ENCODE assay signal across 18 mouse cellular contexts in genomic region chr19:40817901-40818532, GRCm38 (mm10). TPM values are rescaled to one million over a fixed set of nuclear protein-coding genes. Genes with fewer than 3 reads are reported as not detected.
DNase-seq lines count a peak whose midpoint lies in the region; ATAC-seq lines count a peak whose summit lies in the region.
"Had no signal": no experiment of that assay in that cellular context is flagged by ENCODE, and none has a peak within 500 bp of the region (broad histone marks: within the 10 kb centered on the region; RNA-seq: fewer than 3 reads in every experiment).

No protein-coding gene starts in this region.

- H3K9me3 ChIP-seq in liver, embryonic 13.5 days (replicated peaks), result no peaks in the 10 kb centered on the region
- H3K9me3 ChIP-seq: forebrain, embryonic 10.5 days; heart, embryonic 13.5 days; limb, embryonic 13.5 days; midbrain, embryonic 10.5 days had no signal

- DNase-seq in spleen, adult 12 weeks (ENCODE audit: low spot score), result peak; percentile 15
- no peak for DNase-seq in spleen, postnatal 10 days (ENCODE audit: low spot score in 2 of 2)
- peak; percentile 21 for DNase-seq in c-Kit-positive CD71-positive TER-119-negative erythroid progenitor cells, embryonic 14.5 days (ENCODE audit: low read depth)
- DNase-seq in liver, embryonic 13.5 days, result peak; percentile 27
- no peak for DNase-seq in cerebellum, adult 8-10 months
- no peak for DNase-seq in thymus, postnatal 14 days
- DNase-seq in adrenal gland, adult 2 months, result no peak
- DNase-seq: adrenal gland, postnatal 10 days; cerebellum, adult 11 months; cerebellum, postnatal 14 days; embryo, embryonic 11 days had no signal

- ATAC-seq in liver, embryonic 13.5 days (ENCODE audit: low read depth), result peak; percentile 49
- peak; percentile 60 for ATAC-seq in megakaryocyte-erythroid progenitor cell, adult 5-6 weeks (replicated peaks; ENCODE audit: low FRiP score, low TSS enrichment, poor library complexity, severe bottlenecking)
- ATAC-seq: hindbrain, embryonic 16.5 days; intestine, embryonic 16.5 days had no signal

- peaks cover 53% of the 10 kb centered on the region for H3K4me1 ChIP-seq in liver, embryonic 13.5 days (replicated peaks)
- H3K4me1 ChIP-seq: forebrain, embryonic 10.5 days; limb, embryonic 13.5 days; midbrain, embryonic 10.5 days had no signal

- WGBS in liver, embryonic 13.5 days (ENCODE audit: insufficient replicate concordance), result 28% methylated on average over 6 of the region's 6 CpGs

- no peaks in the 10 kb centered on the region for H3K27me3 ChIP-seq in liver, embryonic 13.5 days
- H3K27me3 ChIP-seq: limb, embryonic 13.5 days had no signal

- H3K4me2 ChIP-seq in liver, embryonic 13.5 days, result peak overlapping the region; percentile 51; the same call in 1 of the 2 replicates
- H3K4me2 ChIP-seq: heart, embryonic 13.5 days; limb, embryonic 13.5 days had no signal

- no peaks in the 10 kb centered on the region for H3K36me3 ChIP-seq in liver, embryonic 13.5 days
- H3K36me3 ChIP-seq: forebrain, embryonic 10.5 days; heart, embryonic 13.5 days; limb, embryonic 13.5 days; midbrain, embryonic 10.5 days had no signal

- H3K9ac ChIP-seq in liver, embryonic 13.5 days, result peak overlapping the region; percentile 6; the same call in 1 of the 2 replicates
- H3K9ac ChIP-seq: heart, embryonic 13.5 days; limb, embryonic 13.5 days had no signal

- H3K27ac ChIP-seq in liver, embryonic 13.5 days, result peak overlapping the region; percentile 81
- H3K27ac ChIP-seq: forebrain, embryonic 10.5 days; heart, embryonic 13.5 days; limb, embryonic 13.5 days; midbrain, embryonic 10.5 days had no signal

- H3K4me3 ChIP-seq in liver, embryonic 13.5 days (replicated peaks), result no peak overlapping the region
- H3K4me3 ChIP-seq: forebrain, embryonic 10.5 days; heart, embryonic 13.5 days; limb, embryonic 13.5 days; midbrain, embryonic 10.5 days had no signal

RNA-seq across cellular contexts. Expression of gene Ccnj, which starts 13.1 kb away (rescaled TPM):
- 4.5 and 5.2 TPM in 2 replicates for polyA plus RNA-seq in liver, embryonic 13.5 days (2015; fragmentation: Nextera tagmentation; extraction: Ambion mirVana)
- 3.8 and 4.6 TPM in 2 replicates for total RNA-seq in megakaryocyte-erythroid progenitor cell, adult 5-6 weeks (2014; fragmentation: Nextera tagmentation)
- total RNA-seq in megakaryocyte-erythroid progenitor cell, adult 5-6 weeks (2017), result 4.4 and 6.2 TPM in 2 replicates
- total RNA-seq in adrenal gland, adult 2 months (2021), result 1 to 10 TPM; 3.9 to 4.9 TPM
- 6.9 and 8.4 TPM in 2 replicates for polyA plus RNA-seq in adrenal gland, adult 2 months (2012; rRNA removed)

Comparison
In these comparisons a context has a peak if more than half of its experiments do, and no peak if none do; other contexts are left out.
1. DNase-seq: peak in spleen, adult 12 weeks (single experiment), c-Kit-positive CD71-positive TER-119-negative erythroid progenitor cells, embryonic 14.5 days (single experiment) and liver, embryonic 13.5 days (single experiment); none in spleen, postnatal 10 days (0 of 2), cerebellum, adult 8-10 months (single experiment), thymus, postnatal 14 days (single experiment) and adrenal gland, adult 2 months (single experiment).